Mouse (Mus musculus): ENCODE data around the gene Itprip.

Itprip gene

GRCm38 (mm10) chr19:47919126-47919965, at the start of gene Itprip, which contains the start of gene Cfap43:
Gene Itprip, minus strand, starts transcription at chr19:47919299.
Gene Cfap43, minus strand, starts transcription at chr19:47919287.
- DNase-seq (ENCODE audit: low spot score in 2 of 2) = peak; percentile 75 to 76

DNA sequence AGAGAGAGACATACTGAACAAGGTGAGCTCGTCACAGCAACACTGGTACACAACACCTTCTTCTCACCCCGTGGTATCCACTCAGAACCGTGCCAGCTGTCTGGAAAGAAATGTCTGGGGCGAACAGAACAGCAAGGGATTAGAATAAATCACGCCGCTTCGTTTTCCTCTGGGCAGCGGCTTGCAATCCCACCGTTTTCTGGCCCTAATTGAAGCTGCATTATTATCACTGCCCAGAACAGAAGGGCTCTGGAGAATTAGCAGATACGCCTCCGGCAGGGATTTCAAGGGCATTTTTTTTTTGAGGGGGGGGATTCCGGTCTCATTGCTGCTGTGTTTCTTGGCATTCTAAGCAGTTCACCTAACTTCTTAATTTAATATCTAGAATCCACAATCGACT, 39.1 kb upstream of the Itprip start:
- DNase-seq (ENCODE audit: low spot score in 2 of 2) = no peak

DNA sequence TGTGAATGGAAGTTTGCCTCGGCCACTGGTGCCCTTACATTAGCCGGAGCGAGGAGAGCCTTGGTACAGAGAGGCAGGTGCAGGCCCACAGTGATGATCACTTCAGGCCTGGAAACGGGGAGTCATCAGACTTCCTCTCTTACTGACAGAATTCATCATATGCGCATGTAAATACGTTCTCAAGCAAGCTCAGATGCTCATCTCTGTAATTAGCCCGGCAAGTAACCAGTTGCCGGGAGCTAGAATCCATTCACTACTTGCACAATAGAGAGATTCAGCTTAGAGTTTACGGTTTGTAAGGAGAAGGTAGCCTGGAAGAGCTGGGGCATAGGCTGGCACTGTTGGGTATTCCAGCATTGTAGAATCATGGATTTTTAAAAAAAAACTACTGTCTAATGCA, 34.1 kb upstream of the Itprip start:
- no peak for DNase-seq (ENCODE audit: low spot score in 2 of 2)

- DNase-seq (ENCODE audit: low spot score in 2 of 2) = no peak
Measured at GRCm38 (mm10) chr19:47950946-47951345, 31.8 kb upstream of the Itprip start.

DNA sequence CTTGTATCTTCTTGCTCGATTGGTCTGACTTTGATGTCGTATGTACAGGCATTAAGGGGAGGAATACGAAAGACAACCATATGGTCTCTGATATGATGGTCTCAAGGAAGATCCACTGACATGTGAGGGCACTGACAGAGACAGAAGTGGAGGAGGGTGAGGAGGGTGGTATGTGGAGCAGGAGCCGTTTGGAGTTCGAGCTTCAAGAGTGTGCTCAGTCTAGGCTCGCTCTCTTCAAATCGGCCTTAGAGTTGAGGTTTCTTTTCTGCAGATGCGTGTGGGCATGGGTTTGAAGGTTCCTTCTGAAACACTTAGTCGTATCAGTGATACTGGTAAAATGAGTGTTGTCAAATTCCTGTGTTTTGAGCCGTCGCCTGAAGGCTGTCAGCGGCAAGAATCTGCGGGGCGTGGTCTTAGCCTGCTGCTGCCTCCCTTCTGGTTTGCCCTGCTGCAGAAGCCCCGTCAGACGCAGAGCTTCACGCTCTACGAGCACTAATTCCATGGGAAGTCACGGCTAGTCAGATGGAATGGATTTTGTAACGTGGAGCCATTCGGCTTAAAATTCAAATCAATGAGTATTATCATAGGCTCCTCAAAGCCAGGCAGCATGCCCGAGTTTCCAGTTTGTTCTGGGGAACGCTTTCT, 27.8 kb upstream of the Itprip start:
- DNase-seq (ENCODE audit: low spot score in 2 of 2) = no peak

DNA sequence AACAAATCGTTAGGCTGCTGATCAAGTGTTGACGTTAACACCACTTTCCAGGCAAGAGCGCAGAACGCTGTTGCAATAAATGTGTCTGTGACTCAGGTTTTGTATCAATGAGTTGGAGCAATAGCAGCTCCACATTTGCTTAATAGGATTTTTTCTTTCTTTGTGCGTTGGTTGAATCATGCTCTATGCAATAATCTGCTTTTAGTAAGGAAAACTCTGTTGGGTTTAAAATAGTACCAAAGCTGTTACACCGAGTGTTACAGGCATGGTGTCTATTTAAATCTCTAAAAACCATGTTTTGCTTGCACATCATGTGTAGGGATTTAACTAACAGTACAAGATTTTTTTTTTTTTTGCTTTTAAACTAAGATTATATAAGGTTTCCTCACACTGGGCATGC, 20.3 kb upstream of the Itprip start:
- DNase-seq (ENCODE audit: low spot score in 2 of 2) = no peak

GRCm38 (mm10) chr19:47937443-47938406, 18.6 kb upstream of the Itprip start, which contains the start of gene Cfap58:
Gene Cfap58, plus strand, starts transcription at chr19:47937675.
- no peak for DNase-seq (ENCODE audit: low spot score in 2 of 2)

DNA sequence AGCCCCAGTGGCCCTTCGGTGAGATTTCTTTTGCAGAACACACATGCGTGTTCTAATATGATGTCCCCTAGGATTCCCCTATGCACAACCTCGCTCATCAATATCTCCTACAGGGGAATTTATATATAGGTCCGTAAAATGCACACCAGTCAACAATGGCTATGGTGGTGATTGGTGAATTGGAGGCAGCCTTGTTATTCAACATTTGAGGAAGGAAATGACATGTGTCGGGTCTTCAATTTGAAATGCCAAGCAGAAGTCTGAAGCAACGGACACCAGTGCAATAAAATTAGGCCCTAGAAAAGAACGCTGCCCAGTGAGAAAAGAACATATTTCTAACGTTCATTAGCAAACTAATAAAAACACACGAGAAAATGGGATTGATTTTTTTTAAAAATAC, 17.8 kb upstream of the Itprip start:
- no peak for DNase-seq (ENCODE audit: low spot score in 2 of 2)

DNA sequence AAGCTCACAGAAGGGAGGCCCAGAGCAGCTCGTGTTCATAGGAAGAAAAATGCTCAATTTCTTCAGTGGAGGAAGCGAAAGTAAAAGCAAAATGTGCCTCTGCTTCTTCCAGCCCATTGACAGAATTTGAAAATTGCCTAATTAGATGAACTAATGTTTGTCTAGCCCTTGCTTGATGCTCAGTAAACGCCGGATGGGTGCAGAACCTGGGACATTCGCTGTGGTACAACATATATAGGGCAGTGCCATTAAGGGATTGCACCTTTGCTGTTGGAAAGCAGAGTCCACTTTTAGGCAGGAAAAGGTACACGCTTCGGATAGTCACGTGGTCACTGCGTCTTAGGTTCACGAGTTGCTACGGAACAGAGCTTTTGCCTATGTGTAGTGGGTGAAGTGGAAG, 17.4 kb upstream of the Itprip start:
- DNase-seq (ENCODE audit: low spot score in 2 of 2) = no peak

DNA sequence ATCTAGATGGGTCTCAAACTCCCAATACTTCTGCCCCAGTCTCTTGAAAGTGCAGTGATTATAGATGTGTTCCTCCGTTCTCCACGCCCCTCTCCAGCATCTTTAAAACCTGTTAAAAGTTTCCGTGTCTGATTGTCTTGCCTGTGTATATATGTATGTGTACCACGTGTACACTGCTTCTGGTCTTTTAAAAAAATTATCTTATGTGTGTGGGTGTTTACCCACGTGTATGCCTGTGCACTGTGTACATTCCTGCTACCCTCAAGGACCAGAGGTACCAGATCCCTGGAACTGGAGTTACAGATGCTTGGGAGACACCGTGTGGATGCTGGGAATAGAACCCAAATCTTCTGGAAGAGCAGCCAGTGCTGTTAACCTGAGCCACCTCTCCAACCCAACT, 16.4 kb upstream of the Itprip start:
- no peak for DNase-seq (ENCODE audit: low spot score in 2 of 2)

DNA sequence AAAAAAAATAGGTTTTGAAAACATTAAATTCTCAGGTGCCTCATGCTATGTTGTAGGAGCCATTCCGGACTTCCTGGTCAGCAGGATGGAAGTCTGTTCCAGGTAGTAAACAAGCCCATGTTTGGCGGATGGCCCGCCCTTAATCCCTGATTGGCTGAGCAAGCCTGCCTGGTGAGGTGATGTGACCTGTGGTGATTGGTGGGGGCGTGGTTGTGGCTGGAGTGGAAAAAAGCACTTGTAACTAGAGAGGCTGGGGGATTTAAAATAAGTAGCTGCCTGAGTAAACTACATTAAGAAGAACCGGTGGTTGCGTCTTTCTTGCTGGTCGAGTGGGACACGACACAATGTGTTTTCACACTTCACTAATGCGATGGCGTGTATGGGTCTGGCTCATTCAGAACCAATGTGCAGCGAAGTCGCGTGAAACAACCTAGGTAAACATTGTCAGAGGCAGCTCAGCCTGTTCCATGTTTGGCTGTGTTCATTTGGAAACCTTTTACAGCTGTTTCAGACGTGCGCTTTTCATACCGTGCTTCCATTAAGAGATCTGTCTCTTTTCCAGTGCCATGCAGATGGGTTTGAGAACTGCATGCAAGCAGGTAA, 15.6 kb upstream of the Itprip start:
- no peak for DNase-seq (ENCODE audit: low spot score in 2 of 2)

DNA sequence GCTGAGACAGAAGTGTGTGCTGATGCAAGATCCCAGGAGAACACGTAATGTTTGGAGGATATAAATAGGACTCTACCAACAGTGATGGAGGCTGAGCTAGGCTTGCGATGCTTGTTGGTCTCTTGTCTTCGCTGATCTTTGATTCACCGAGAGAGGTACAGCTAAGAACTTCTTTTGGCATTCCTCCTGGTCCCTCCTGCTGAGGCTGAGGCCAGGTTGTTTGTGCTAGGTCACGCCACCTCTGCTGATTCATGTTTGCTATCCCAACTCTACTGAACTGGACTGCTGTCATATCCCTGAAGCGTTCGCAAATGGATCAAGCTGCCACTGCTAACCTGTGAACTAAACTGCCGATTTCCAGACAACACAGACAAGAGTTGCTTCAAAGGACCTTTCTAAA, 15.0 kb upstream of the Itprip start:
- DNase-seq (ENCODE audit: low spot score in 2 of 2) = no peak

DNA sequence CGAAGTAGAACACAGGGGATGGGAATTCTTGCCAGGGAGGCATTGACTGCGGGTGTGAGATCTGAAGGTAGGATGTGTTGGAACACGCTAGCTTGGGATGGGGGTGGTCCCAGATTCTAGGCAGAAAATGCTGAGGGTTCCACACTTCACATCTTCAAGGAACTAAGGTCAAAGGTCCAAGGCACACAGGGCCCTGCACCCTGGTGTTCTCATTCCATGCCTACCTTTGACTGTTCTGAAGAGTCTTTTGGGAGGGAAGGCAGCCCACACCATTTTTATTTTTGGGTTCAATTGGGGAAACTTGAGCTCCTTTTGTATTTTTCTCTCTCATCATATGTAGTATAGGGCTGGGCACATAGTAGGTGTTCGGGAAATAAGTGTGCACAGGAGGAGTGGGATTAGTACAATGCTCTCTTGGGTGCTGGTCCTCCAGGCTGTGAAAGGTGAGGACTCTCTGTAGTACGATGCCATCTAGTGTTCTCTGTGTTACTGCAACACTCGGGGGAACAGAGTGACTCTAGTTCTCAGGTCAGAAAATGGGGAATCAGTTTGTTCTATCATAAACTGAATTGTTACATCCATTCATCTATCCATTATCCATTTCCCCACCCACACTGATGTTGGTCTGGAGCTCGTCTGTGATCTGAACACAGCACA, 13.0 kb upstream of the Itprip start:
- no peak for DNase-seq (ENCODE audit: low spot score in 2 of 2)

GRCm38 (mm10) chr19:47929043-47929442, 9.9 kb upstream of the Itprip start:
- DNase-seq (ENCODE audit: low spot score in 2 of 2) = no peak

- DNase-seq (ENCODE audit: low spot score in 2 of 2) = no peak
Measured at GRCm38 (mm10) chr19:47927032-47927431, 7.9 kb upstream of the Itprip start.

GRCm38 (mm10) chr19:47925819-47926218, 6.7 kb upstream of the Itprip start:
- no peak for DNase-seq (ENCODE audit: low spot score in 2 of 2)

DNA sequence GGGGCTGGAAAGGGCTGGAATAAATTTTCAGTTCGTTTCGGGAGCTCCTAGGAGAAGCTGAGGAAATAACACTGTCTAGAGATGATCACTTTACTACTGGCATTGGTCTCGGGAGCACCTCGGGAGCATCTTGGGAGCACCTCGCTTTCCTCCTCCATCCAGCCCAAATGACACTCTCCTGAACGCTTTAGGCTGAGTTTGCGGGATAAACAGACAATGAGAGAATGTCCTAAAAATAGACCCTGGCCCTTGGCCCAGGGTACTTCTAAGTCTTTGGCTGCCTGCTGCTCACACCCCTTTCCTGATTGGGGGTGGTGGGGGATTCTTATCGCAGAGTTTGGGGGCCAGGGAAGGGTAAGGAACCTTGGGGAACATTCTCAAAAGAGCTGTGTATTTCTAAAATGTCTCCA, 872 bp upstream of the Itprip start:
- no peak for DNase-seq (ENCODE audit: low spot score in 2 of 2)

DNA sequence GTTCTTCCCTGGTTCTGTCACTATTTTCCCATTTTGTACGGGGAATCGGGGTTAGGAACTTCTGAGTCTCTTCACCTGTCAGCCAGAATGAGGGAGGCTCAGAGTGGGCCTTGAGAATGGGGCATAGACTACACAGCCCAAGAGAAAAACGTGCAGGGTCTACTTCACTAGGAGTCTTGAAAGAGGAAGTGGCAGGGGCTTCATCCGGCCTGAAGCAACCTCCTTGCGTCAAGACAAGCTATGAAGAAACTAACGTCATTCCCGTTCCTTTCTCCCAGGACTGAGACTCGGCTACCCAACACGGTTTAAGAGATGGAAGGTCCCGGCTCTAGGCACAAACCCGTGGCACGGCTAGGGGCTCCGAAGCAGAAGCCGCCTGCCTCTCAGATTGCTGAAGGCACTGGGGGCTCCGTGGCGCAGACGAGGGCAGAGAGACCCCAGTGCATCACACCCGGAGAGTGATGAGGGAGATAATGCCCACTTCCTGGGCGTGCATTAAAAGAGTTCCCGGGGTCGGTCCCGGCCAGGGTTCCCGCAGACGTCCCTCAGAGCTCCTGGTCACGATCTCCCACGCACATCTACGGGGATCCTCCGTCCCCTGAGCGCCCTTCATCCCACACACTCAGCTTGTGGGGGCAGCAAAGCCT, 521 bp downstream of the Itprip start:
- no peak for DNase-seq (ENCODE audit: low spot score in 2 of 2)

GRCm38 (mm10) chr19:47918016-47918415, 1.1 kb downstream of the Itprip start:
- DNase-seq (ENCODE audit: low spot score in 2 of 2) = no peak

DNA sequence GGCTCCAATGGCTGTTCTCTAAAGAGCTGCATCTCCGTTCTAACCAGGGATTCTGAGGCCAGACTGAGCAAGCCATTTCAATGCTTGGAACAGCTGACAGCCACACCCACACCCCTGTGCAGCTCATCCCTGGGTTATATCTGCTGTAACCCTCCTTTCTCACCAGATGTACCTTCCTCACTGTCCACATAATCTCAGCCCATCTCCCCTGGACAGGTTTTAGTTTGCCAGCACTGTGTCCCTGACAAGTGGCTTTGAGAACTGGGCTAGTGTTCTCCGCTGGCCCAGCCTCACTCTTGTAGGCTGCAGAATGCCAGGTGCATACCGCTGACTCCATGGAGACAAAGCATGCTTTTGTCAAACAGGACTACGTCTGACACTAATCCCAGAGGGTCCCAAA, 1.7 kb downstream of the Itprip start:
- no peak for DNase-seq (ENCODE audit: low spot score in 2 of 2)

GRCm38 (mm10) chr19:47915251-47915650, 3.8 kb downstream of the Itprip start:
- DNase-seq (ENCODE audit: low spot score in 2 of 2) = no peak

All from urinary bladder, postnatal 4 days (tissue).